Mouse (Mus musculus): ENCODE data around the gene Mus81.

Mus81 gene

GRCm38 (mm10) chr19:5466916-5467500 lies 21.2 kb downstream of the Mus81 start:
- DNase-seq = no peak

DNA sequence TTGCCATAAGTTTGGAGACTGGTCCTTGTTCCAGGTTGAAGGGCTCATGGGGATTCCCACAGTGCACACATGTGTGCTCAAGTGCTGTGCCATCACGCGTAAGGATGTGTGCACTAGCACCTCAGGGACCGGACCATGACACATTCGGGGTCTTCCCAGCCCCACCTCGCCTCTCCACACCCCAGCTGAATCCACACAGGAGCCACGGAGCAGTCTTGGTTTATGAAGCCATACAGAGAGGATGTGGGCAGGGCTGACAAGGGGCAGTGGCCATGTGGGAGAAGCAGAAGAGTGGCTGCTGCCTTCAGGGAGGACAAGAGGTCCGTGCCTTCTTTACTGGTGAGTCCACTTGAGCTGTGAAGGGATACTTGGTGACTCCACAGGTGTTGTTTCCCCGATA lies 23.2 kb downstream of the Mus81 start:
- peak; percentile 92 for DNase-seq

- peak; percentile 96 for DNase-seq
Measured at GRCm38 (mm10) chr19:5463791-5464562, 24.2 kb downstream of the Mus81 start.

DNA sequence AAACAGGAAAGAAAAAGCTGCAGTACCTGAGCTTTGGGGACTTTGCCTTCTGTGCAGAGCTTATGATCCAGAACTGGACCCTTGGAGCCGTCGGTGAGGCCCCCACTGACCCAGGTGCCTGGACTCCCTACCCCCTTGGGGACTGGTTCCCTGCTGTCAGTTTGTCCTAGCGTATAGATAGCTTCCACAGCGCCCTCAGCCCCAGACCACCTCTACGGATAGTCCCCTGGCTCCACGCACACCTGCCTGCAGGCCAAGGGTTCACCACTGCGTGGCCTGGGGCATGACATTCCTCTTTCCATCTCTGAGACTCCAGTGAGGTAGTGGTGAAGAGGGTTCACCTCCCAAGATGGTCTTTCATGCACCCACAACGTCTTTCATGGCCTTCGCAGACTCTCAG lies 25.0 kb downstream of the Mus81 start:
- DNase-seq = peak; percentile 92

GRCm38 (mm10) chr19:5461411-5461810 lies 26.8 kb downstream of the Mus81 start:
- peak; percentile 93 for DNase-seq

GRCm38 (mm10) chr19:5460465-5460911 lies 27.7 kb downstream of the Mus81 start, which contains the start of gene Fibp:
TSS of gene Fibp (plus strand) at chr19:5460615.
- DNase-seq = peak; percentile 98

DNA sequence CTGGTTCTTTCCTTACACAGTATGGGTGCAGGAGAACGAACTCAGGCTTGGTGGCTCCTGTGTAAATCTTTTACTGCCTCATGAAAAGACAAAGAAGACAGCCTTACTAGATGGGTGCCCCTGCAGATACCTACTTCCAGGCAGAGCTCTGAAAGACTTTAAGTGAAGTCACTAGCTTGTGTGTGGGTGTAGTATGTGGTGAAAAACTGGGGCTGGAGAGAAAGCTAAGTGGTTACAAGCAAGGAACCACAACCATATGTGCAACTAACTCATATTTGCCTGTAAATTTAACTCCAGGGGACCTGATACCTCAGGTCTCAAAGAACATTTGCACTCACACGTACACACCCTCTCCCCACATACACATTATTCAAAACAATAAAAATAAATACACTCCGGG lies 28.3 kb downstream of the Mus81 start:
- no peak for DNase-seq

DNA sequence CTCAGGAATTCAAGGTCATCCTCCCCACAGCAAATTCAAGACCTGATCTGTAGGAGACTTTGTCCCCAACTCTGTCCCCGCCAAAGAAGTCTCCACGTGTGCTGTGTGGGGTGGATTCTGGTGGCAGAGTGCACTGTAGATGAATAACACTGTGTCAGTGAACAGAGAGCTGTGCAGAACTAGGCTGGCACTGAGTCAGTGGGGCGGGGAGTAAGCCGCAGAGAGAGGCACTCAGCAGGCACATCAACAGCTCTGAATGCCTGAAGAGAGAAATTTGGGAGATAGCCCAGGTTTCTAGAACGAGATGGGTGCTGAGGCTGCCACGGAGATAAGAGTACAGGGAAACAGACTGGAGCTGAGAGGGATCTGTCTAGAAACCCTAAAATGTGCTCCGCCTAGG lies 29.2 kb downstream of the Mus81 start:
- DNase-seq = peak; percentile 94

GRCm38 (mm10) chr19:5457746-5458442 lies 30.3 kb downstream of the Mus81 start, which contains the start of gene Ccdc85b:
TSS of gene Ccdc85b (minus strand) at chr19:5457894.
- no peak for DNase-seq

- DNase-seq = peak; percentile 100
Measured at GRCm38 (mm10) chr19:5456922-5457745, 31.1 kb downstream of the Mus81 start.

- DNase-seq = peak; percentile 98
Measured at GRCm38 (mm10) chr19:5456241-5456921, 31.8 kb downstream of the Mus81 start.

DNA sequence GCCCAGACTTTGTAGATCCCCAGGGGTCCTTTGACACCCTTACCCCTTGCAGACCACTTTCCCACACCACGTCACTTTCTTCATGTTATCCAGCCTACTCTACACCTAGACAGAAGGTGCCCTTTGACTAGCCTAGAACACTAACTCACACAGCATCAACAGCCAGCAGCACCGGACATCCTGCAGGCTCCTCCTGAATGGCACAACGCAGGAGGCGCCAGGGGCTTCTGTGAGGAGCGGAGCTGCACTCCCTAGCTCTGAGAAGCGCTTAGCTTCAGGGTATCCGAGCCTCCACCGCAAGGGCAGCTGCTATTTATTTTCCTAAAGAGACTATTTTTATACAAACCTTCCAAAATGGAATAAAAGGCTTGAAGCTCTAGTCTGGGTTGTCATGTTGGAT lies 32.6 kb downstream of the Mus81 start:
- DNase-seq = peak; percentile 88

DNA sequence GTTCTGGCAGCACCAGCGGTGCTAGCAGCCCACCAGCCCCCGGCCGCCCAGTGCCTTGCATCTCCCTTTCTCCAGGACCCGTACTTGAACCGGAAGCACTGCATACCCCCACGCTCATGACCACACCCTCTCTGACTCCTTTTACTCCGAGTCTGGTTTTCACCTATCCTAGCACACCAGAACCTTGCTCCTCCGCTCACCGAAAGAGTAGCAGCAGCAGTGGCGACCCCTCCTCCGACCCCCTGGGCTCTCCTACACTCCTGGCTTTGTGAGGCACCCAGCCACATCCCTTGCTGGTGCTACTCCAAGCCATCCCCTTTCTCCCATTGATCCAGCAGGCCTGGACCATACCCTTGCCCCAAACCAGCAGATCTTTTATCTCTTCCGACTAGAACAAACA lies 33.2 kb downstream of the Mus81 start:
- peak; percentile 92 for DNase-seq

DNA sequence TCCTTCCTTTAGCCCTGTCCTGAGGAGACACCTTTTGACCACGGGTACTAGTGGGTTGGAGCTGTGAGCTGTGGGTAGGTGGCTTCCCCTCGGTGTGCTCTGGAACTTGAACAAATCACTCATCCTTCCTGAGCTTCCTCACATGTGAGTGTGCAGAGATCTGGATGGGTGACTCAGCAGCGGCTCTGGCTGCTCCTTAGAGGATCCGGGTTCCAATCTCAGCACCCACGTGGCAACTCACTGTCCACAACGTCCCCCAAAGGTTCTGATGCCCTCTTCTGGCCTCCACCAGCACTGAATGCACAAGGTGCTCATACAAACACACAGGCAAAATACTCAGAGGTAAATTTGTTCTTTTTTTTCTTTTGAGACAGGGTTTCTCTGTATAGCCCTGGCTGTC lies 36.4 kb downstream of the Mus81 start:
- DNase-seq = no peak

- DNase-seq = no peak
Measured at GRCm38 (mm10) chr19:5449673-5450072, 38.5 kb downstream of the Mus81 start.

DNA sequence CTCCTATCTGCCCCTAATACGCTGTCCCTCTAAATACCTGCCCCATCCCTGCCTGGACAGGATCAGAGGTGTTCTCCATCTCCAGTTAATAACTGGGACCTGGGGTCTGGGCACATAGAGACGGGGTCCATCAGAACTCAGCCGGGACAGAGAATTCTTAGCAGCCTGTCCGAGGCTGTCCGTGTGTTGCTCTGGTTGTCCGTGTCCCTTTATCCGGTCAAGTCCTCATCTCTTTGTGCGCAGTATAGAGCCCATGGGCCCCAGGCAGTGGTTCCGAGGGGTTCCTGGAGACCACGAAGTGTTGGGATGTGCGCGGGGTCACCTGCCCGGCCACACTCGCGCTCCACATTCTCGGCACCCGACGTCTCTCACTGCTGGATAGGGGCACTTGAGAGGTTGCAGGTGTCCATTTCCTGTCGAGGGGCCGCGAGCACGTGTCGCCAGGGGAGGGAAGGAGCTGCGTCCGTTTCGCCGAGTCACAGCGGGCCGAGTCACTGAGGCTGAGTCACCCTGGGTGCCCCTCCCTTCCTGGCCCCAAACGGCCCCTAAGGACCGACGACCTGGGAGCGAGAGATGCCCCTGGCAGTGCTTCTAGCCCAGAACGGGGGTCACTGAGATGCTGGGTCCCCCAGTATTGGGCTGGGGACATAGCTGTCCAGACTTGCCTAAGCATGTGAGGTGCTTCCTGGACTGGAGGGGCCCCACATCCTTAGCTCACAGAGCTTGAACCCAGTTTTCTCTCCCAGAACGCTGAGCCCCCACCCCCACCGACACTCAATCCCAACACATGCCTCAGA lies 39.6 kb downstream of the Mus81 start:
- peak; percentile 94 for DNase-seq

DNA sequence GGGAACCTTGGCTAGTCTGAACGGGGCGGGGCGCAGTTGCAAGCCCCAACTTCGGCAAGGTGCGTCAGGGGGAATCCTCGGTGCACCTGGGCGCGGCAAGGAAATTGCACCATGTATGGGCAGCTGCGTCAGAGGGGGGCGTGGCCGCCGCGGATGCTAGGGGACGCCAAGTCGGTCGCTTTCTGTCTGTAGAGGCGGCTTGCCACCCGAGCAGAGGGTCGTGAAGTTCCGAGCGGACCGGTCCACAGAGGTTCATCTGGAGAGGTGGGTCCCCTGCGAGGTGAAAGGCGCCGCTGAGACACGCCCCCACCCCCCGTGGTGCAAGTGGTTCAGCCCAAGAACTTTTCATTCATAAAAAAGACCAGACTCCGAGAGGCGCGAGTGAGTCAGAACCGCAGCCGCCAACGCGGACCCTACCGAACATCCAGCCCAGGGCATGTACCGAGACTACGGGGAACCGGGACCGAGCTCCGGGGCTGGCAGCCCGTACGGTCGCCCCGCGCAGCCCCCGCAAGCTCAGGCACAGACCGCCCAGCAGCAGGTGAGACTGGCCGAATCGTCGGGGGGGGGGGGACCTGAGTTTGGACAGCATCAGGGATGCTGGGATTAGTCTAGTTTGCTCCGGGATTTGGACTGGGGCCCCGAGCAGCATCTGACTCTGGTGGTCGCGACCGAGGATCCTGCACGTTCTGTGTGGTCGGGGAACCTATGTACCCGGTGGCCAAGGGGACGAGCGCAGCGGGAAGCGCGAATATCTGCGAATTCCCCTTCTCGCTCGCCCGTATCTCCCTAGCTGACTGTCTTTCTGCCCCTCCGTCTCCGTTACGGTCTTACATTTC lies 40.5 kb downstream of the Mus81 start, which contains the start of gene Fosl1:
Fosl1 (plus strand) TSS at position 33 of the 839 bp plus-strand sequence.
- peak; percentile 97 for DNase-seq

GRCm38 (mm10) chr19:5445747-5446146 lies 42.5 kb downstream of the Mus81 start:
- no peak for DNase-seq

DNA sequence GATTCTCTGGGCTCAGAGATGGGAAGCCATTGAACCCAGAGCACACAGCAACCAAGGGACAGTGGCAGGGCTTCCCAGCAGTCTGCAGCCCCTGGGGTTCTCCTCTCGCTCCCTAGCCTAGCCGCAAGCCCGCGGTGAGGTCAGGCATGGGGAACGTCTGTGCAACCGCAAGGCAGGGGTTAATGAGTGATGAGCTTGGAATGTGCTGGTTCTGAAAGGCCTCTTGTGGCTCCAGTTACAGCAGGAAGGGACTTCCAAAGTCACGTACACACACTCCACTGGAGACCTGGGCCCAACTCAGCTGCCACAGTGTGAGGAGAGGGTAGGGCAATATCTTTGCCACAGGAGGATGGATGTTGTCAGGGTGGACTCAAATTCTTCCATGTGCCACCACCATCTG lies 43.2 kb downstream of the Mus81 start:
- no peak for DNase-seq

DNA sequence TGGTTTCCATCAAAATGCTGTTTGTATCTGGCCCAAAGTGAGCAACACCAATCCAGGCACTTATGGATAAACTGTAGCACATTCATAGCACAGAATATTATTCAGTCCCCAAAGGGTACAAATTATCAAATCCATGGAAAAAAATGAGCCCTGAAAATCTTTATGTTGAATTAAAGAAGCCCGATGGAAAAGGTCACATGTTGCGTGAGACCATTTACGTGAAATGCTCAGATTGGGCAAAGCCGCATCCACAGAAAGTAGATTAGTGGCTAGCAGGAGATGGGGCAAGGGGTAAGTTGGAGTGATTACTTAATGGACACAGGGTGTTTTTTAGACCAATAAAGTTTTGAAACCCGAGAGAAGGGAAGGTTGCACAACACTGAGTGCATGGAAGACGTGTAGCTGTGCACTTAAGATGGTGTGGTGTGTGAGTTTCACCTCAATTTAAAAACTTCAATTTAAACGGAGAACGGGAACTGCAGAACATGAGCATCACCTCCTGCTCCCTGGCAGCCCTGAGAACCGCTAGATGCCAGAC lies 43.8 kb downstream of the Mus81 start:
- DNase-seq = no peak

All from heart, adult 11 months (tissue).